Mouse (Mus musculus): ENCODE data around the gene Olfr599.
"Not testable (repeated sequence)": the region's sequence is repeated elsewhere in the genome, so short reads cannot be mapped to it uniquely, and the experiment has no call there.

Gene Olfr599
- long read RNA-seq, experiment 1, result 0 reads
- long read RNA-seq, experiment 2, result 0 reads

DNA sequence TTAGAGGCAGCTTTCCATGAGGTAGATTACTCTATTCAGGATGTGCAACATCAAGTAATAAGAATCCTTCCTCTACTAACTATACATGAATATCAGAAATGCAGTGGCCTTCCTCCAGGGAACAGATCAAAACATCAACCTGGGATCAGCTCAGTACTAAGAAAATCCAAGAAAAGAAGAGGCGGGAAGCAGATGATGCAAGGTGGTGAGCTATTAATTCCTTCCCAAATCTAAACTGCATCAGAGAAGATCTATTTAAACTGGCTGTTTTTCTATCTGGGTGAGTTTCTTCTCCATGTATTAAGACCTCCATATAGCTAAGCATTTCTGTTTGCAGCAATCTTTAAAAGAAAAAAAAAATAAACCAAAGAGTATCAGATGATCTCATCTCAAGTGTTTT is at the start of gene Olfr599:
TSS of gene Olfr599 (plus strand) at position 301 of the 400 bp plus-strand sequence.
- intact Hi-C loops (cut with DNase I), result no loop called here

DNA sequence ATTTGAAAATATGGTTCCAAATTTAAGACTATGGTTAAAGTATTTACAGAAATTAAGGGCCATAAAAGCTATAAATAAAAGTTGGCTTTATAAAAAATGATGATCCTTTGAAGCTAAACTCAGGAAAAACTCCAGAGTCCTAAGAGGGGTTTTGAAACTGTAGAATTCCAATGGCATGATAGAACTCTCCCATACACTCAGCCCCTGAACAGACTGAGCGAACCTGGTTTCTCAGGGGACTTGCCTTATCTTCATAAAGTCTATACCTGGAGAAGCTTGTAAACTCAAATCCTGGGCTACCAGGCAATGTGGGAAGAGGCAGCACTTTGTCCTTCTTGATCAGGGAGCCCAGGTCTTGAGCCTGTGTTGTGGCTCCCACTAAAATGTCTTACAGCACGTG is 30.4 kb upstream of the Olfr599 start, which contains the start of gene Olfr596:
TSS of gene Olfr596 (plus strand) at position 301 of the 400 bp plus-strand sequence.
- intact Hi-C loops (cut with DNase I), result loop anchor here (5.0 kb wide), 1 partner anchor 82 kb away; the partner anchor contains the start of gene Olfr603

DNA sequence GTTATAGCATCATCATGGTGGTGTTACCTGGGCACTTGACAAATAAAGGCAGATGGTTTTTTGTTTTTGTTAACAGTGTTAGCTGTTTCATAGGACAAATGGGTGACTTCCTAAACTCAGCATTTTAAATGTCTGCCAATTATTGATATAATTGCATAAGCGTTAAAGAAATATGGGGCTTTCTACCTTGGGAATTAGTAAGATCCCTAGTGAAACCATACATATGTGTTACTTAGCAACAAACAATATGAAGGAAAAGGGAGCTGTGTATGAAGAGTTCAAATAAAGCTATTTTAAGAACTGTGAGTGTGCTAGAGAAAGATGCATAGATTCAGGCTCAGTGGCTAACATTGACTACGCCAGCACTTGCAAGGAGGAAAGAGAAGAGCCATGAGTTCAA is 19.7 kb upstream of the Olfr599 start, which contains the start of gene Olfr597:
TSS of gene Olfr597 (plus strand) at position 301 of the 400 bp plus-strand sequence.
- intact Hi-C loops (cut with DNase I), result not testable (repeated sequence)

DNA sequence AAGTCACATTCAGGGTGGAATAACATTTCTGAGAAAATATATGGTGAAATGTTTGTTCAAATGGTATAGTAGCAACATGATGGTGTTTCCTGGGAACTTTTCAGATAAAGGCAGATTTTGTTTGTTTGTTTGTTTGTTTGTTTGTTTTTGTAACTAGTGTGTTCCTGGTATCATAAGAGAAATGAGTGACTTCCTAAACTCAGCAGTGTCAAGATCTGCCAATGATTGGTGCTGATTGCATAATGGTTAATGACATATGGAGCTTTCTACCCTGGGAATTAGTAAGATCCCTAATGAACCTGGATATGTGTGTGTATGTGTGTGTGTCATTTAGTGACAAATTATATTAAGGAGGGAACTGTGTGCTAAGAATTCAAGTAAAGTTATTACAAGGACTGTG is 12.4 kb upstream of the Olfr599 start, which contains the start of gene Olfr598:
TSS of gene Olfr598 (plus strand) at position 301 of the 400 bp plus-strand sequence.
- intact Hi-C loops (cut with DNase I), result no loop called here

DNA sequence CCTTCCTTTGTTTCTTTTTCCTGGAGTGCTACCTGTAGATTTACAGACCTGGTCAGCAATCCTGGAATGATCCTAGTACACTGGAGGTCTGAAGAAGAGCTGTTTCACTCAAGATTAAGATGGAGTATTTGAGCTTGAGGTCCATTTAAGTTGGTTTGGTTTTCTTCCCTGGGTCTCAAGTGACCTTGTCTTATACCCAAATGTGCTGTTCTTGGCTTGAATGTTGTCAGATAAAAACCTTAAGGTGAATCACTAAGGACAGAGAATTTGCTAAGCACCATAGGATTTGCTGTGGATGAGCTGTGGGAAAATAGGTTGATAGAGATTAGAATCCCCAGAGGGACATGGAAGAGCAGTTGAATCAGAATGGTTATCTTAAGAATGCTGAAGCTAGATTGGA is 13.9 kb downstream of the Olfr599 start, which contains the start of gene Olfr600:
TSS of gene Olfr600 (minus strand) at position 101 of the 400 bp plus-strand sequence.
- intact Hi-C loops (cut with DNase I), result no loop called here

DNA sequence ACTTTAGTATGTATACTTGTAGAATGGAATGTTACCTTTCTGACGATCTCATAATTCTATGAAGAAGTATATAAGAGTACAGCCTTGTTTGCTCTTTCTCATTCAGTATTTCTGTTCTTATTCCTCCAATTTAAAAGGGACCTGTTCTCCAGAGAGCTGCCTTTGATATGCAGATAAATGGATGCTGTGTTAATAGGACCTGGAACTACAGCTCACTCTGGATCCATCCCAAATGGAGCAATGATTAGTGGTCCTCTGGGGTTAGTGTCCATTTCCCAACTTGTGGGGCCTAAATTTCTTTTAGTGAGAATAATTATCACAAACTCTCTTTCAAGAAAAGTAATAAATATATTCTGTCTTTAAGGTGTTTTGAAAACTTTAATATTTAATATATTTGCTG is 26.8 kb downstream of the Olfr599 start, which contains the start of gene Olfr601:
TSS of gene Olfr601 (minus strand) at position 101 of the 400 bp plus-strand sequence.
- intact Hi-C loops (cut with DNase I), result no loop called here

DNA sequence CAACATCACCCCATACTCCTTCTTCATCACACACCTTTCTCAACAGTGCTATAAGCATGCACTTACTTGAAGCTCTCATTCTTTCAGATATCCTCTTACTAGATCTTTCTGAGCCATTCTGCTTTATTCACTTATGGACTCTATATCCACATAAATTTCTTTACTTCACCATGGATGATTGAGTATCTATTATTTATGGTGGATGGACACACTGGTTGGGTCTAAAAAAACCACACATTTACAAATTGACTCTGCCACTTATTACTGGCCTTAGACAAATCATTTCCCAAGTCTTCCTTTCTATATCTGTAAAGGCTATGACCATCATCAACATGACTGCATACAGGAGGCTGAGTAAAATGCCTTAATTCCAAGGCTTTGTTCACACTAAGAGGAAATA is 50.4 kb downstream of the Olfr599 start, which contains the start of gene Olfr603:
TSS of gene Olfr603 (minus strand) at position 101 of the 400 bp plus-strand sequence.
- intact Hi-C loops (cut with DNase I), result loop anchor here (5.0 kb wide), 1 partner anchor 79 kb away; the partner anchor contains the start of gene Olfr596
